Mouse (Mus musculus): ENCODE data around the gene Zeb2.

GRCm38 (mm10) chr2:45099081-45099480, 18.1 kb downstream of the Zeb2 start:
- TF ChIP-seq POLR2A (IDR thresholded peaks at IDR 0.05; ENCODE audit: low read depth, low read length) (no peak), CTCF (IDR thresholded peaks at IDR 0.05; ENCODE audit: borderline replicate concordance, insufficient read depth, low read length) (no peak)

All from embryonic fibroblast, embryonic 13.5 days (primary cell).